Comparison of ENCODE assay signal across 13 mouse cellular contexts in the genomic region with DNA sequence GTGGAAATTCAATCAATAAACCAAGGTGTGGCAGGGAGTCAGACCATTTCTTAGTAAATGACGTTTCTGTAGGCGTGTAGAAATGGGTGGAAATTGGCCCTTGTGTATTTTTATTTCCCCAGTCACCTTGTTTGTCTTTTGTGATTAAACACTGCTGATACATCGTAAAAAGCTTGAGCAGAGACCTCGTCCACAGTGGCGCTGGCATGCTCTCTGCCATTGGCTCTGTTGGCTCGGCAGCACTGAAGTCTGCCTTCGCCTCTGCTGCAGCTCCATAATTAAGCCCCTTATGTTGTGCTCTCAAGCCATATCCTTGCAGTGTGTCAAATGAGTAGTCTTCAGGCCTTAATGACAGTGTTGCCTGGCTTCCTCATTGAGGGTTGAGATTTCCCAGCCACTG.
DNase-seq lines count a peak whose midpoint lies in the region; ATAC-seq lines count a peak whose summit lies in the region.
"Had no signal": no experiment of that assay in that cellular context is flagged by ENCODE, and none has a peak within 500 bp of the region (broad histone marks: within the 10 kb centered on the region; RNA-seq: fewer than 3 reads in every experiment).

No protein-coding gene starts in this region.

- no peaks in the 10 kb centered on the region for H3K9me3 ChIP-seq in hindbrain, embryonic 14.5 days (ENCODE audit: control insufficient read depth, low read length)
- H3K9me3 ChIP-seq in hindbrain, embryonic 13.5 days: no peaks in the 10 kb centered on the region
- no peaks in the 10 kb centered on the region for H3K9me3 ChIP-seq in midbrain, embryonic 13.5 days
- H3K9me3 ChIP-seq in midbrain, embryonic 10.5 days (replicated peaks): no peaks in the 10 kb centered on the region
- H3K9me3 ChIP-seq: heart, embryonic 13.5 days had no signal

- WGBS in hindbrain, embryonic 14.5 days: 52% methylated on average over 7 of the region's 7 CpGs
- 53% methylated on average over 7 of the region's 7 CpGs for WGBS in hindbrain, embryonic 13.5 days
- 46% methylated on average over 7 of the region's 7 CpGs for WGBS in midbrain, embryonic 13.5 days
- WGBS in midbrain, embryonic 10.5 days: 66% methylated on average over 7 of the region's 7 CpGs
- WGBS in large intestine, adult 2 months: 15% methylated on average over 7 of the region's 7 CpGs

- H3K4me2 ChIP-seq in hindbrain, embryonic 14.5 days (replicated peaks): no peak overlapping the region
- no peak overlapping the region for H3K4me2 ChIP-seq in hindbrain, embryonic 13.5 days
- no peak overlapping the region for H3K4me2 ChIP-seq in midbrain, embryonic 13.5 days (replicated peaks)
- H3K4me2 ChIP-seq: heart, embryonic 13.5 days; lung, embryonic 14.5 days had no signal

- H3K36me3 ChIP-seq in hindbrain, embryonic 14.5 days (replicated peaks; ENCODE audit: control insufficient read depth, insufficient read depth): no peaks in the 10 kb centered on the region
- H3K36me3 ChIP-seq in hindbrain, embryonic 13.5 days: no peaks in the 10 kb centered on the region
- H3K36me3 ChIP-seq in midbrain, embryonic 13.5 days: 0 out of 2 replicates have a peak, but pooled peaks cover 7% of the 10 kb centered on the region
- no peaks in the 10 kb centered on the region for H3K36me3 ChIP-seq in midbrain, embryonic 10.5 days
- H3K36me3 ChIP-seq: G1E; heart, embryonic 13.5 days had no signal

- no peak for DNase-seq in hindbrain, embryonic 14.5 days (ENCODE audit: low spot score)
- no peak for DNase-seq in midbrain, embryonic 10.5 days (ENCODE audit: low spot score)
- peak; percentile 55 for DNase-seq in large intestine, adult 2 months (ENCODE audit: low read depth, low spot score)
- no peak for DNase-seq in heart, postnatal 36 days
- DNase-seq in adrenal gland, postnatal 4 days (ENCODE audit: low spot score in 2 of 2): no peak
- DNase-seq: gastrocnemius, postnatal 10 days; lung, embryonic 14.5 days; thymus, adult 2 months had no signal

- no peaks in the 10 kb centered on the region for H3K27me3 ChIP-seq in hindbrain, embryonic 14.5 days (ENCODE audit: control insufficient read depth, insufficient read depth, low read length)
- H3K27me3 ChIP-seq in hindbrain, embryonic 13.5 days: no peaks in the 10 kb centered on the region
- no peaks in the 10 kb centered on the region for H3K27me3 ChIP-seq in midbrain, embryonic 13.5 days
- no peaks in the 10 kb centered on the region for H3K27me3 ChIP-seq in midbrain, embryonic 10.5 days (ENCODE audit: low read depth, poor library complexity, severe bottlenecking)
- H3K27me3 ChIP-seq: heart, embryonic 13.5 days had no signal

- H3K4me3 ChIP-seq in hindbrain, embryonic 14.5 days (replicated peaks; ENCODE audit: low read length): no peak overlapping the region
- no peak overlapping the region for H3K4me3 ChIP-seq in hindbrain, embryonic 13.5 days
- no peak overlapping the region for H3K4me3 ChIP-seq in midbrain, embryonic 13.5 days (replicated peaks)
- H3K4me3 ChIP-seq in midbrain, embryonic 10.5 days: no peak overlapping the region
- H3K4me3 ChIP-seq: heart, embryonic 13.5 days had no signal

- H3K4me1 ChIP-seq in hindbrain, embryonic 14.5 days (replicated peaks; ENCODE audit: control insufficient read depth, insufficient read depth, low read length): peaks cover 4% of the 10 kb centered on the region; the same call in 1 of the 2 replicates
- peaks cover 12% of the 10 kb centered on the region; the same call in 1 of the 2 replicates for H3K4me1 ChIP-seq in hindbrain, embryonic 13.5 days (replicated peaks)
- peaks cover 24% of the 10 kb centered on the region for H3K4me1 ChIP-seq in midbrain, embryonic 13.5 days (replicated peaks)
- H3K4me1 ChIP-seq in midbrain, embryonic 10.5 days: peaks cover 14% of the 10 kb centered on the region
- H3K4me1 ChIP-seq: heart, embryonic 13.5 days had no signal

- intact Hi-C loops in heart, postnatal 36 days (cut with DNase I): no loop called here

- H3K27ac ChIP-seq in hindbrain, embryonic 14.5 days: peak overlapping the region; percentile 64; the same call in 1 of the 2 replicates
- no peak overlapping the region for H3K27ac ChIP-seq in hindbrain, embryonic 13.5 days
- peak overlapping the region; percentile 5; the same call in 1 of the 2 replicates for H3K27ac ChIP-seq in midbrain, embryonic 13.5 days
- no peak overlapping the region for H3K27ac ChIP-seq in midbrain, embryonic 10.5 days (replicated peaks)
- H3K27ac ChIP-seq: heart, embryonic 13.5 days had no signal

- ATAC-seq in hindbrain, embryonic 14.5 days (ENCODE audit: low FRiP score): no peak
- ATAC-seq in hindbrain, embryonic 13.5 days (ENCODE audit: low FRiP score): no peak
- ATAC-seq in midbrain, embryonic 13.5 days: no peak
- ATAC-seq in frontal cortex, adult (ENCODE audit: low TSS enrichment): no peak

- H3K9ac ChIP-seq in hindbrain, embryonic 14.5 days: no peak overlapping the region
- H3K9ac ChIP-seq in hindbrain, embryonic 13.5 days: no peak overlapping the region
- no peak overlapping the region for H3K9ac ChIP-seq in midbrain, embryonic 13.5 days (replicated peaks)
- H3K9ac ChIP-seq: heart, embryonic 13.5 days; lung, embryonic 14.5 days had no signal

Comparison
In these comparisons a context has a peak if more than half of its experiments do, and no peak if none do; other contexts are left out.
1. H3K27ac ChIP-seq: peak in hindbrain, embryonic 14.5 days (single experiment) and midbrain, embryonic 13.5 days (single experiment); none in hindbrain, embryonic 13.5 days (single experiment) and midbrain, embryonic 10.5 days (single experiment).